Mouse (Mus musculus): ENCODE measurements at regions not wholly inside any gene's neighbourhood (a gene's known extent, or its start where the extent isn't known, plus 50 kb on each side); places are given as distances from the start of the nearest gene placed in this dataset.

DNA sequence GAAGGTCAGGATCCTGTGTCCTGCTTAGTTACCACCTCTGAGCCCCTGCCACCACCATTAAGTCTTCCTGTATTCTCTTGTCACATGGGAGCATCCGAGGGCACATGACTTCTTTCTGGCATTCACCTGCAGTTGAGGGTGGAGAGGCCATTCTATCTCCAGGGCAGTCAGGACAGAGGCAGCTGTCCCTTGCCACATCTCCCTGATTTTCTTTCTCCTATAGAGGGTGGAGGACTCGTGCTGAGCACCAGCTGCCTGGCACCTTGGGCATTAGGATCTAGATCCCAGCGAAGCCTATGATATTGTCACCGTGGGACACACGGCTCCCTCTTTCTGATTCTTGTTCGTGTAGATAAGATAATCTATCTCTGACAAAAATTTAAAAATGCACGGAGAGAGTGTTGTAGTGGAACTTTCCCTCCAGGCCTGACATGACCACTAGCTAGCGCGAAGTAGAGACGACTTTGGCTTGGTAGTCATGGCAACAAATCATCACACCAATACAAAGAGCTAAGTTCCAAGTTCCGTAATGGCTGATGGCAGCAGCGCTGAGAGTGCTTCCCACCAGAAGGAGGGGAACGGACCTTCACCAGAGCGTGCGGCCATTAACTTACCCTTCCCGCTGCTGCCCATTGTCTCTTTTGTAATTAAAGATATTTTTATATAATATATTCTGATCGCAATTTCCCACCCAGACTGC, 137.7 kb downstream of the Ipmk start:
- 53% methylated on average over 17 of the region's 17 CpGs for WGBS
- H3K27ac ChIP-seq (ENCODE audit: low read depth, low read length) = no peak overlapping the region
- ATAC-seq = peak; percentile 74
- H3K27me3 ChIP-seq (ENCODE audit: insufficient read depth, low read length) = no peaks in the 10 kb centered on the region
- peak overlapping the region; percentile 37 for H3K4me2 ChIP-seq (ENCODE audit: low read depth)
- H3K36me3 ChIP-seq (ENCODE audit: insufficient read depth) = no peaks in the 10 kb centered on the region
- H3K4me1 ChIP-seq (ENCODE audit: insufficient read depth) = no peaks in the 10 kb centered on the region
- H3K9ac ChIP-seq = no peak overlapping the region
- DNase-seq = peak; percentile 58
- TF ChIP-seq CTCF (IDR thresholded peaks at IDR 0.05; ENCODE audit: low read depth) = no peak
- H3K9me3 ChIP-seq (ENCODE audit: low read length) = no peaks in the 10 kb centered on the region
- H3K4me3 ChIP-seq (ENCODE audit: low read depth, low read length) = no peak overlapping the region

GRCm38 (mm10) chr10:71489791-71490190, 142.2 kb downstream of the Ipmk start:
- Histone ChIP-seq H3K4me1 (ENCODE audit: insufficient read depth) (no peaks in the 10 kb centered on the region), H3K36me3 (ENCODE audit: insufficient read depth) (no peaks in the 10 kb centered on the region), H3K4me3 (ENCODE audit: low read depth, low read length) (no peak overlapping the region), H3K9me3 (ENCODE audit: low read length) (no peaks in the 10 kb centered on the region), H3K27me3 (ENCODE audit: insufficient read depth, low read length) (no peaks in the 10 kb centered on the region), H3K4me2 (ENCODE audit: low read depth) (no peak overlapping the region), H3K9ac (no peak overlapping the region), H3K27ac (ENCODE audit: low read depth, low read length) (no peak overlapping the region)
- DNase-seq (no peak), ATAC-seq (no peak)
- no peak for TF ChIP-seq CTCF (IDR thresholded peaks at IDR 0.05; ENCODE audit: low read depth)
- 86% methylated on average over 7 of the region's 7 CpGs for WGBS

GRCm38 (mm10) chr10:71502096-71502495, 154.5 kb downstream of the Ipmk start:
- Histone ChIP-seq H3K27ac (ENCODE audit: low read depth, low read length) (no peak overlapping the region), H3K9ac (no peak overlapping the region), H3K9me3 (ENCODE audit: low read length) (no peaks in the 10 kb centered on the region), H3K4me1 (ENCODE audit: insufficient read depth) (no peaks in the 10 kb centered on the region), H3K27me3 (ENCODE audit: insufficient read depth, low read length) (no peaks in the 10 kb centered on the region), H3K4me3 (ENCODE audit: low read depth, low read length) (no peak overlapping the region), H3K36me3 (ENCODE audit: insufficient read depth) (no peaks in the 10 kb centered on the region), H3K4me2 (ENCODE audit: low read depth) (no peak overlapping the region)
- TF ChIP-seq CTCF (IDR thresholded peaks at IDR 0.05; ENCODE audit: low read depth) = no peak
- DNase-seq = no peak
- ATAC-seq = peak; percentile 36; the same call in 1 of the 2 replicates
- 56% methylated on average over 4 of the region's 5 CpGs for WGBS

DNA sequence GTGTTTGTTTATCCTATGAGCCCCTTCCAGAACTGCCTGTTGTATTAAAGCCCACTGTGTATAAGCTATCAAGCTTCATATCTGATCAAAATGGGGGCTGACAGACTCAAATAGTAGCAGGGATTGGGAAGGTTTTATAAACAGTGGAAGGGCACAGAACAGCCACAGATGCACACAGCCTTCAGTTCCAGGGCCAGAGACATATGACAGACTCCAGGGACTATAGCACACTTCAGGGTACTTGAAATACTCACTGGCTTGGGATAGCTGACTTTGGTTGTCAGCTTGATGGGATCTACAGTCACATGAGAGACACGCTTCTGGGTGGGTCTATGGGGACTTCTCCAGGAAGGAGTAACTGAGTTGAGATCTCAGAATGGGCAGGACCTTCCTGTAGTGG, 156.7 kb downstream of the Ipmk start:
- Histone ChIP-seq H3K9me3 (ENCODE audit: low read length) (no peaks in the 10 kb centered on the region), H3K4me3 (ENCODE audit: low read depth, low read length) (no peak overlapping the region), H3K36me3 (ENCODE audit: insufficient read depth) (no peaks in the 10 kb centered on the region), H3K4me2 (ENCODE audit: low read depth) (no peak overlapping the region), H3K9ac (no peak overlapping the region), H3K27ac (ENCODE audit: low read depth, low read length) (no peak overlapping the region), H3K4me1 (ENCODE audit: insufficient read depth) (no peaks in the 10 kb centered on the region), H3K27me3 (ENCODE audit: insufficient read depth, low read length) (no peaks in the 10 kb centered on the region)
- ATAC-seq (no peak), DNase-seq (no peak)
- WGBS = 89% methylated on average over 1 of the region's 1 CpGs
- TF ChIP-seq CTCF (IDR thresholded peaks at IDR 0.05; ENCODE audit: low read depth) = no peak

DNA sequence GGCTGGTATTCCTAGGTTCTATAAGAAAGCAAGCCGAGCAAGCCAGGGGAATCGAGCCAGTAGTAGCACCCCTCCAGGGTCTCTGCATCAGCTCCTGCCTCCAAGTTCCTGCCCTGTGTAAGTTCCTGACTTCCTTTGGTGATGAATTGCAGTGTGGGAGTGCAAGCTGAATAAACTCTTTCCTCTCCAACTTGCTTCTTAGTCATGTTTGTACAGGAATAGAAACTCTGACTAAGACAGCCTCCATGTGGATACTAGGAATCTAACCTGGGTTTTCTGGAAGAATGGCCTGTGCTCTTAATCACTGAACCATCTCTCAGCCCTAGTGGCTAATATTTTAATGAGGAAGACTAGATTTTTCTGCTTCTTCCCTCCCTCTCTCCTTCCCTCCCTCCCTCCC, 177.7 kb downstream of the Ipmk start:
- Histone ChIP-seq H3K27me3 (ENCODE audit: insufficient read depth, low read length) (no peaks in the 10 kb centered on the region), H3K36me3 (ENCODE audit: insufficient read depth) (no peaks in the 10 kb centered on the region), H3K4me1 (ENCODE audit: insufficient read depth) (no peaks in the 10 kb centered on the region), H3K9me3 (ENCODE audit: low read length) (0 out of 2 replicates have a peak, but pooled peaks cover 3% of the 10 kb centered on the region), H3K4me2 (ENCODE audit: low read depth) (no peak overlapping the region), H3K9ac (no peak overlapping the region), H3K27ac (ENCODE audit: low read depth, low read length) (no peak overlapping the region), H3K4me3 (ENCODE audit: low read depth, low read length) (no peak overlapping the region)
- ATAC-seq (no peak), DNase-seq (no peak)
- no peak for TF ChIP-seq CTCF (IDR thresholded peaks at IDR 0.05; ENCODE audit: low read depth)
- 87% methylated on average over 2 of the region's 2 CpGs for WGBS

DNA sequence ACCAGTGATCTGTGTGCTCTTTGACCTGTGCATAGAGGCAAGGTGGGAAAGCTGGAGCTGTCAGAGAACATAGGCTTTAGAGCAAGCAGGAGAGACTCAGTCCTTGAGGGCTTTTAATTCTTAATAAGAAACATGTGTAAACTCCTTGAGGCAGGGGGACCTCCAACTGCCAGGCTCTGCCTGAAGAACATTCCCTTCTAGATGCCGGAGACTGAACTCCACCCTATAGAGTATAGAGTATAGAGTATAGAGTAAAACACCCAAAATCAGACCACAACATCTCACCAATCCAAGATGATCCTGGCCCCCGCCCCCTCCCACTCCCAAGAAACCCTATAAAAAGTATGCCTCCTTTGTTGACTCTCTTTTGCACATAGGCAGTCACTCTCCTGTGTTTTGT, 186.2 kb downstream of the Ipmk start:
- Histone ChIP-seq H3K27me3 (ENCODE audit: insufficient read depth, low read length) (no peaks in the 10 kb centered on the region), H3K36me3 (ENCODE audit: insufficient read depth) (no peaks in the 10 kb centered on the region), H3K9ac (no peak overlapping the region), H3K4me3 (ENCODE audit: low read depth, low read length) (no peak overlapping the region), H3K4me1 (ENCODE audit: insufficient read depth) (no peaks in the 10 kb centered on the region), H3K9me3 (ENCODE audit: low read length) (no peaks in the 10 kb centered on the region), H3K4me2 (ENCODE audit: low read depth) (no peak overlapping the region), H3K27ac (ENCODE audit: low read depth, low read length) (no peak overlapping the region)
- ATAC-seq = no peak
- WGBS = 91% methylated on average over 2 of the region's 2 CpGs
- no peak for DNase-seq
- no peak for TF ChIP-seq CTCF (IDR thresholded peaks at IDR 0.05; ENCODE audit: low read depth)

DNA sequence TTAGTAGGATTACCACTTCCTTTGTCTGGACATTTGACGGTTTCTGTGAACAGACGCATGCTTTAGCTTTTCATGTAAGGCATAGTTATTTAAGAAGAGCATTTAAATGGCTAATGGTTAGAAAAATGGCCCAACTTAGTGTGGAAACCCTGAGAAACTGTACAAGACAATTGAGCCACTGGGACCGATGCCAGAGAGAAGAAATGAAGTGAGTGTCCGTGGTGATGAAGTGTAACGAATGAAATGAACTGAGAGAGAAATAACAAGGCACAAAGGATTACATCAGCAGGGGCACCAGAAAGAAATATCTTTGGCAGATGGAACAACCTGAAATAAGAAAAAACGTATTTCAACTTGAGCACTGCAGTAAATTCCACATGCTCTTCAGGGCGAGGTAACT, 197.9 kb downstream of the Ipmk start:
- Histone ChIP-seq H3K9me3 (ENCODE audit: low read length) (no peaks in the 10 kb centered on the region), H3K36me3 (ENCODE audit: insufficient read depth) (no peaks in the 10 kb centered on the region), H3K4me2 (ENCODE audit: low read depth) (no peak overlapping the region), H3K4me1 (ENCODE audit: insufficient read depth) (no peaks in the 10 kb centered on the region), H3K27me3 (ENCODE audit: insufficient read depth, low read length) (no peaks in the 10 kb centered on the region), H3K9ac (no peak overlapping the region), H3K27ac (ENCODE audit: low read depth, low read length) (no peak overlapping the region), H3K4me3 (ENCODE audit: low read depth, low read length) (no peak overlapping the region)
- WGBS = 50% methylated on average over 7 of the region's 7 CpGs
- no peak for ATAC-seq
- DNase-seq = no peak
- no peak for TF ChIP-seq CTCF (IDR thresholded peaks at IDR 0.05; ENCODE audit: low read depth)
